Mouse (Mus musculus): ENCODE data around the gene Tmem230. TPM values are rescaled to one million over a fixed set of nuclear protein-coding genes. Genes with fewer than 3 reads are reported as not detected.
"Not testable (repeated sequence)": the region's sequence is repeated elsewhere in the genome, so short reads cannot be mapped to it uniquely, and the experiment has no call there.

The Tmem230 gene
- 10 to 100 TPM; 30.1 to 39.8 TPM for polyA plus RNA-seq (2017; shearing (Covaris generic))

DNA sequence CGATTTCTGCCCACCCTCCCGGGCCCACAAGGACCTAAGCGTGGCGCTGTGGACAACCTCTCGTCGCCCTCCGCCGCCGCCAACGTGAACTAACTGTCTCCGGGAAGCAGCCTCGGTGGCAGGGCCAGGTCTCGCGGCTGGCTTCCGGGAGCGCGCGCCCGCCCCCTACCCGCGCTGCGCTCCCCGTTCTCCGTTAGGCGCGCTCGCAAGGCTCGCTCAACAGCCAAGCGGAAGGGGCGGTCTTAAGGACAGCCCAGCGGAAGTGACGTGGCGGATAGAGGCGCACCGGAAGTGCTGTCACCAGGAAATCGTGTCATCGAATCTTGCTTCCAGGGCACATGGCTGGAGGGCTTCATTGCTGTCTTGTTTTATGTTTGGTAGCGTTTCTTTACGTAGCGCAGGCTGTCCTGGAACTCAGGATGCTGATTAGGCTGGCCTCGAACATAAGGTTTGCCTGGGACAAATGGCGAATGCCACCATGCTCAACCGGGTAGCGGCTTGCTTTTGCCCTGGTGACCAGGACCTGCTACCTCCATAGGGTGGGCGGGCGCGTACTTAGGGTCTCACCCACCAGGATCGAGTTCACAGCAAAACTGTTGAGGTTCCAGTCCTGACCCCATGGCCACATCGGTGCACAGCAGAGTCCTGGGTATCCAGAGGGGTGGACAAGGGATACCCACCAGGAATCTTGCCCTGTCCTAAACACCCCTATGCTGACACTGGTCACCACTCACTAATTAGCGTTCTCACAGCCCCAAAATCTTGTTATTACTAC lies at the start of gene Tmem230:
Gene Tmem230 (minus strand): TSS at position 269 of the 775 bp plus-strand sequence.
- ATAC-seq, result peak; percentile 86

DNA sequence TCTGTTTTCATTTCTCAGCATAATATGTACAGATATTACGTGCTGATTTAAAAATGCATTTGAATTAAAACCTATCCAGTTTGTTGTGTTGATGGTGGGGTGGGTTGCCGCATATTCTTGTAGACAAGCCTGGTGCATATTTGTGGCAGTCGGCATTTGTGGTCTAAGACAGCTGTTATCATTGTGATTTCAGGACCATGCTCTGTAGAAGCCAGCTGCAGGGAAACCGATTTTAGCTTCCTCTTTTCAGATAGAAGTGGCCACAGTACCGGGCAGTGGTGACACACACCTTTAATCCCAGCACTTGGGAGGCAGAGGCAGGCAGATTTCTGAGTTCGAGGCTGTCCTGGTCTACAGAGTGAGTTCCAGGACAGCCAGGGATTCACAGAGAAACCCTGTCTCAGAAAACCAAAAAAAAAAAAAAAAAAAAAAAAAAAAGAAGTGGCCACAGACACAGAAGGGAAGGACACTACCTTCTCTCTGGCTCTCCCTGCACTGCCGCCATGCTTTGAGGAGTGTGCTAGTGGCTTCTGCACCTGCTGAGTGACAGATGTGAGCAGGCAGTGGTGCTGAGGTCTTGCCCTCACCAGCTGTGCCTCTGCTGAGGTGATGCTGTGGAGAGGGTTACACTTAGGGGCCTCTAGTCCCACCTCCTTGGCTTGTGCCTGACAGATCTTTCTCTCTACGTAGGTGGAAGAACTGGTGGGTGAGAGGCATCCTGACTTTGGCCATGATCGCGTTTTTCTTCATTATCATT lies 46.3 kb upstream of the Tmem230 start:
- ATAC-seq, result no peak

GRCm38 (mm10) chr2:132292083-132292482 lies 44.5 kb upstream of the Tmem230 start:
- ATAC-seq, result peak; percentile 54

DNA sequence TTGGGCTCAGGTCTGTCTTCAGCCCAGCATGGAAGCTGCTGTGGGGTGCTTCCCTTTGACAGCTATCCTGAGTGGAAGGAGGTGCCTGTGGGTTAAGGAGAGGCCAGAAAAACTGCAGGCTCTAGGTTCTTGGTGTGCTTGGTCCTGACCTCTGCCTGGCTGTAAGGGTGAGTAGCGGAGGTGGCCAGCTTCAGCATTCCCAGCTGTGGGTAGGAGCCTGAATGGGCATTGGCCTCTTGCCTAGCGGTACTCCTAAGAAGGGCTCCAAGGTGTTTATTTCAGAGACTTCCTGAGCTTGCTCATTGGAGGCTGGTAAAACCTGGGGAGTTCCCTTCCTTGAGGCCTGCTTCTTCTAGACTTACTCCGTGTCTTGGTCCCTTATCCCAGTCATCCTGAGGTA lies 43.7 kb upstream of the Tmem230 start:
- peak; percentile 23 for ATAC-seq

DNA sequence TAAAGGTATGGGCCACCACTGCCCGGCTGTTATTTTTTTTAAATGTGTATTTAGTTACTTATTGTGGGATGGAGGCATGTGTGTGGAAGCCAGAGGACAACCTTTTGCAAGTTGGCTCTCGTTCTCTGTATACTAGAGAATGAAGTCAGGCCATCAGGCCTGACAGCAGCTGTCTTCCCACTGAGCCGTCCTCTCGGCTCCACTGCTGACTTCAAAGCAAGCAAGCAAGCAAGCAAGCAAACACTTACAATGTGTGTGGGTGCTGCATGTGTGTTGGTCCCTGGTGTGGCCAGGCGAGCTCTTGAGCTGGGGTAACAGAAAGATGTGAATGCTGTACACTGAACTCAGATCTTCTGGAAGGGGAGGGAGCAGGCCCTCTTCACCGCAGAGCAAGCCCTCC lies 43.2 kb upstream of the Tmem230 start:
- no peak for ATAC-seq

GRCm38 (mm10) chr2:132289213-132289612 lies 41.6 kb upstream of the Tmem230 start:
- ATAC-seq, result not testable (repeated sequence)

DNA sequence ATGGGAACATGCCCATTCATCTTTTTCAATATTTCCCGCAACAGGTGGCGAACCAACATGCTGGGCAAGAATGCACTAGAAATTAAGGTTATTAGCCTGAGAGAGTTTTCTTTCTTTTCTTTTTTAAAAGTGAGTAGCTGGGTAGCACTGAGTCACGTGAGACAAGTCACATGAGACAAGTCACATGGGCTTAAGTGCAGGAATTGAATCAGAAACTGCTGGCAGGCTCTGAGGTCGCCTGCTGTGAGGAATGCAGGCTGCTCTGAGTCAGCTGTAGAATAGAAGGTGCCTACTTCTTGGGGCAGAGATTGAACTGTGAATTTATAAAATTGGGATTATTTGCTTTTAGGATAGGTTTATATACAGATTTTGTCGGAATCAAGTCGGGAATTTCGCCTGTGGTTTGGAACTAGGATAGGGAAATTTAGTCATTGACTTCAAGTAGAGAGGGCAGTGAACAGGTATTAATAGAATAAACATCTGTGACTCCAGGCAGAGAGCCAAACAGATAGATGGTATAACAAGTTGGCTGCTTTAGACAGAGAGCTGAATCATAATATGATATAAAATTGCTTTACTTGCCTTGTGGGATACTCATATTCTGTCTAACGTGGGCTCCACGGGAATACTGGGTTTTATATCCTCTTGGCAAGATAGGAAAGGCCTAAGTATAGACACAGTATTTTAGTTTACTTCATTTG lies 38.9 kb upstream of the Tmem230 start:
- no peak for ATAC-seq

GRCm38 (mm10) chr2:132285722-132286121 lies 38.1 kb upstream of the Tmem230 start:
- ATAC-seq, result not testable (repeated sequence)

DNA sequence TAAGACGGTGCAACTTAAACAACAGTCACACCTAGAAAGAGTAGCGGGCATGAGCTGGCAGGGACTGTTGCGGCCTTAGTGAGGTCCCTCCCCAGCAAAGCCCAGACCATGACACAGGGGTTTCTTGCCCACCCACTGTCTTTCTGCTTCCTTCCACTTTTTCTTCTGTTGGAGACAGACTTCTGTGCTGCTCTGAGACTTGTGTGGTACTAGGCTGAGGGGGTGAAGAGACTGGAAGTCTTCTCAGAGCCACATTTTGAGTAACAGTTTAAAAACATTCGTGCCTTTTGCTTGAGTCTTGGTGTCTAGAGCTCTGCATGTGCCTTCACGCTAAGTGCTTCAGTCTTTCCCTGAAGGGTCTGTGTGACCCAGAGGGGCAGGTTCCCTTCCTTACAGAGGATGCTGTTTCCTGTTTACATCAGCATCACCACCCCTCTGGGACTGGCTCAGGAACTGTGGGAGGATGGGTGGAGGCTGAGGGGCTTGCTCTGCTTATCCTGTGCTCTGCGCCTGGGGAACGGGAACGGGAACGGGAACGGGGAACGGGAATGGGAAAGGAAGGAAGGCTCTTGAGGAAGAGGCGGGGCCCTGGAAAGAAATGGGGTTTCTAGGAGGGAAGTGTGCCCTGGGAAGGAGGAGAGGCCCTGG lies 37.0 kb upstream of the Tmem230 start:
- no peak for ATAC-seq

GRCm38 (mm10) chr2:132283236-132284070 lies 35.8 kb upstream of the Tmem230 start:
- ATAC-seq, result no peak

- ATAC-seq, result no peak
Observed at GRCm38 (mm10) chr2:132282453-132283174, 35.0 kb upstream of the Tmem230 start.

GRCm38 (mm10) chr2:132281560-132282452 lies 34.2 kb upstream of the Tmem230 start:
- peak; percentile 73 for ATAC-seq

DNA sequence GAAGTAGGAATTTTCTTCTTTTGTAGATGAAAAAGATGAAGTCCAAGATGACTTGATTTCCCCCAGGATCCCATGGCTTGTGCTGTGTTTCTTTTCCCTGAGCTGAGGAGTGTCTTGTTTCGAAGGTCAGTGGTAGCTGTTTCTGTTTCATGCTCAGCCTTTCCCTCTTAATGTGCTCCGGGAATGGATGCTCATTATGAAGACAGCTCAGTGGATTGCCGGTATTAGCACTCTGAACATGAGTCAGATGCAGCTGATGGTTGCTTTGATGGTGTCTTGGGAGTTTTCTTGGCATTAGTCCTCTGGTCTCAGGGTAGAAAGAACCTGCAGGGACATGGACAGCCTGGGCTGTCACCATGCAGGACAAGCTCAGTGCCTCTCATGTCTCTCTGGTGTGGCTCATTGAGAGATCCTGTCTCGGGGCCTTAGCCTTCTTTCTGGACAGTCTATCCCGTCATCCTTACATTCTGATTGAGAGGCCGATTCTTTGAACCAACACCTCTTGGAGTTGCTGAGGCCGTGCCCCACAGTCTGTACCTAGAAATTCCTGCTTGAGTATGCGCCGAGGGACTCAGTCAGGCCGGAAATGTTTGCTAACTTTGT lies 33.0 kb upstream of the Tmem230 start:
- ATAC-seq, result no peak

GRCm38 (mm10) chr2:132279978-132280377 lies 32.4 kb upstream of the Tmem230 start:
- ATAC-seq, result no peak

DNA sequence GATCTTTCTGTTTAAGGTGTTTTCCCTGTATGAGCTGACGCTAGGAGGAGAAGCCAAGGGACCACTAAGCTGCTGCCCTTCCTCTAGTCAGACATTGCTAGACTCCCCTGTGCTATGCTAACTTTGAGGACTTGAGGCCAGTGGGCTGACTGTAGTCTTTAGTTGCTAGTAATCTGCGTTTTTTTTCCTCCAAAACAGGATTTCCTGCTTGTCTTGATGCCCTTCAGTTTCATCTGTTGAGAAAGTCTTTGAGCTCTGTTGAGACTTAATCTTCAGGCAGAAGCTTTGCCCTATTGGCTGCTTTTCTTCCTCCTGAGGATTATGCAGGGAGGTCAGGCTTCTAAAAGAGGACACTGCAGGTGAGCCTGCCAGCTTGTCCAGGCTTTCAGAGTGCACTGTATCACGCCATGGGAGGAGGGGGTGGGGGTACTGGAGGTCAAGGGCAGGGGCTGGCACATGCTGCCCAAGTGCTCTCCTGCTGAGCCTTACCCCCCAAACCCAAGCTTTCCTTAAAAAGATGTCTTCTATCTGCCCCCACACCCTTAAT lies 31.8 kb upstream of the Tmem230 start:
- peak; percentile 39 for ATAC-seq

DNA sequence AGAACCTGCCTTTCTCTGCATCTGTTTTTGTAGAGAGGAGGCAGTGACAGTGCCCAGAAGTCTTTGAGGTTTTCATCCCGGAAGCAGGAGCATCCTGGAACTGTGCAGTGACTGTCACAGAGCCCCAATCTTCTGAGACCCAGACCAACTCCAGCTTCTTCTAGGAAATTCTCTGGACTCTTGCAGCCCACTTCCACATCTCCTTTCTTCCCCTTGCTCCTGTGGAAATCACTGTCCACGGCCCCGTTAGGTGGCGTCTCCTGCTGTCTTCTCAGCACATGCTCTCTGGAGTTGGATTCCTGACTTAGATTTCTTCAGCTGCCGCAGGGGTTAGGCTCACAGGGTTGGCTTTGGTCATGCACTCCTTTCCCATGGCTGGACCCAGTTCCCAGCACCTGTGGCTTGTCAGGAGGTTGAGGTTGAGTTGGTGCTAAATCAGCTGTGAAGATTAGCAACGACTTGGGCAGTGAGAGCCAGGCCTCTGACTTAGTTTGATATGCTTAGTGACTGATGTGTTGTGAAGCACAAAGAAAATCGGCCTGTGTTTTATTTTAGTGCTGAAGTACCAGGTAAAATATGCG lies 30.8 kb upstream of the Tmem230 start:
- ATAC-seq, result no peak

- no peak for ATAC-seq
Observed at GRCm38 (mm10) chr2:132276249-132276648, 28.6 kb upstream of the Tmem230 start.

DNA sequence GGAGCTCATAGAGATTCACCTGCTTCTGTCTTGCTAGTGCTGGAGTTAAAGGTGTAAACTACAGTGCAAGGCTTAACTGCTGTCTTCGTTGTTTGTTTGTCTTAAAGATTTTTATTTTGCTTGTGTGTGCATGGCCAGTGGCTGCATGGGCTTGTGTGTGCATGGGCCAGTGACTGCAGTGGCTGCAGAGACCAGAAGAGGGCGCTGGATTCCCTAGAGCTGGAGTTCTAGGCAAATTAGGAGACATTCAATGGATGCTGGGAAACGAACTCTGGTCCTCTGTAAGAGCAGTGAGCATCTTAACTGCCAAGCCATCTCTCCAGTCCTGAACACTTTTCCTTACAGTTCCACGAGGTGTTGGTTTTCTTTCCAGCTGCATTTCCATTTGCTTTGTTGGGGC lies 27.9 kb upstream of the Tmem230 start:
- no peak for ATAC-seq

Measured in CD4-positive, CD25-positive, alpha-beta regulatory T cell, adult 4 months (primary cell).